Mouse (Mus musculus) right cerebral cortex, adult 18-20 months (tissue): ENCODE results near the gene Foxn3.

Experiments used
- DNase-seq: peaks from one replicate; pipeline ENCODE4 v3.0.0; 2022; ENCODE audit warnings: mixed read lengths

Foxn3 gene

GRCm38 (mm10) chr12:99412034-99412433 is 151.3 kb downstream of the Foxn3 start:
- DNase-seq, result no peak

GRCm38 (mm10) chr12:99408651-99409050 is 154.7 kb downstream of the Foxn3 start:
- no peak for DNase-seq

- DNase-seq, result no peak
Observed at GRCm38 (mm10) chr12:99408089-99408488, 155.3 kb downstream of the Foxn3 start.

- no peak for DNase-seq
Observed at GRCm38 (mm10) chr12:99407318-99407716, 156.1 kb downstream of the Foxn3 start.

- DNase-seq, result no peak
Observed at GRCm38 (mm10) chr12:99406697-99407317, 156.6 kb downstream of the Foxn3 start.

- no peak for DNase-seq
Observed at GRCm38 (mm10) chr12:99406254-99406653, 157.1 kb downstream of the Foxn3 start.

- DNase-seq, result no peak
Observed at GRCm38 (mm10) chr12:99405401-99405800, 158.0 kb downstream of the Foxn3 start.

GRCm38 (mm10) chr12:99403004-99403403 is 160.4 kb downstream of the Foxn3 start:
- DNase-seq, result no peak

GRCm38 (mm10) chr12:99400907-99401306 is 162.5 kb downstream of the Foxn3 start:
- DNase-seq, result no peak

GRCm38 (mm10) chr12:99399575-99399974 is 163.8 kb downstream of the Foxn3 start:
- no peak for DNase-seq

GRCm38 (mm10) chr12:99396461-99396860 is 166.9 kb downstream of the Foxn3 start:
- no peak for DNase-seq

- no peak for DNase-seq
Observed at GRCm38 (mm10) chr12:99395082-99395481, 168.3 kb downstream of the Foxn3 start.

- no peak for DNase-seq
Observed at GRCm38 (mm10) chr12:99394676-99395075, 168.7 kb downstream of the Foxn3 start.

- no peak for DNase-seq
Observed at GRCm38 (mm10) chr12:99393867-99394630, 169.3 kb downstream of the Foxn3 start.

- DNase-seq, result peak; percentile 81
Observed at GRCm38 (mm10) chr12:99392944-99393866, 170.2 kb downstream of the Foxn3 start.

GRCm38 (mm10) chr12:99391942-99392880 is 171.2 kb downstream of the Foxn3 start:
- DNase-seq, result peak; percentile 99

GRCm38 (mm10) chr12:99390429-99390828 is 173.0 kb downstream of the Foxn3 start:
- DNase-seq, result no peak

- no peak for DNase-seq
Observed at GRCm38 (mm10) chr12:99389244-99389643, 174.1 kb downstream of the Foxn3 start.

GRCm38 (mm10) chr12:99385897-99386834 is 177.2 kb downstream of the Foxn3 start:
- no peak for DNase-seq

- no peak for DNase-seq
Observed at GRCm38 (mm10) chr12:99385073-99385472, 178.3 kb downstream of the Foxn3 start.

GRCm38 (mm10) chr12:99381317-99381716 is 182.1 kb downstream of the Foxn3 start:
- DNase-seq, result no peak
